Mouse (Mus musculus) hindbrain, postnatal 0 days (tissue): ENCODE results near the gene Asrgl1. TPM values are rescaled to one million over a fixed set of nuclear protein-coding genes. Genes with fewer than 3 reads are reported as not detected.

Experiments used
- ATAC-seq: fragments of 200-750 bp; cut with Nextera tagmentation; 2 replicates; pipeline ENCODE4 v1.8.0; 2017; ENCODE audit warnings: mild to moderate bottlenecking, moderate TSS enrichment, moderate library complexity
- DNase-seq: peaks from one replicate; pipeline ENCODE4 v3.0.0-alpha.2; 2015; ENCODE audit warnings: low spot score
- H3K27ac ChIP-seq: fragments of 300-500 bp; sonication (generic); 2 replicates; pipeline ENCODE4 v1.5.1; 2014; ENCODE audit warnings: mild to moderate bottlenecking
- H3K27me3 ChIP-seq: fragments of 300-500 bp; sonication (generic); 2 replicates; pipeline ENCODE4 v1.6.1; 2014; ENCODE audit warnings: low read length, mixed read lengths; ENCODE audit not compliant: insufficient read depth
- H3K36me3 ChIP-seq: fragments of 300-500 bp; sonication (generic); 2 replicates; pipeline ENCODE4 v1.6.1; 2014; ENCODE audit warnings: low read length, mixed read lengths; ENCODE audit not compliant: insufficient read depth
- H3K4me1 ChIP-seq: fragments of 300-500 bp; sonication (generic); 2 replicates; pipeline ENCODE4 v1.6.1; 2014; ENCODE audit warnings: antibody characterized with exemption, low read length, mixed read lengths; ENCODE audit not compliant: insufficient read depth
- H3K4me2 ChIP-seq: fragments of 300-500 bp; sonication (generic); 2 replicates; pipeline ENCODE4 v1.6.1; 2014; ENCODE audit warnings: low read depth, mild to moderate bottlenecking, low read length, moderate library complexity, mixed read lengths
- H3K4me3 ChIP-seq: fragments of 300-500 bp; sonication (generic); 2 replicates; pipeline ENCODE4 v1.5.1; 2014; ENCODE audit warnings: low read length
- H3K9ac ChIP-seq: fragments of 300-500 bp; sonication (generic); replicated peaks from 2 replicates; pipeline ENCODE4 v1.6.1; 2014; ENCODE audit warnings: mild to moderate bottlenecking, low read length, moderate library complexity, mixed read lengths
- H3K9me3 ChIP-seq: fragments of 300-500 bp; sonication (generic); 2 replicates; pipeline ENCODE4 v1.6.1; 2016; ENCODE audit warnings: low read length, mixed read lengths
- CTCF ChIP-seq: IDR thresholded peaks from 2 replicates; pipeline ENCODE4 v1.5.1; 2016; ENCODE audit warnings: antibody characterized with exemption, control low read depth, low read depth
- WGBS: fragments of 180-500 bp; shearing (Covaris S2); extraction: QIAGEN DNeasy Blood & Tissue Kit; methylation state at CpG from one replicate; pipeline ENCODE4 v1.1.7; 2014; 5-methylcytosine and 5-hydroxymethylcytosine counted together
- polyA plus RNA-seq: library from polyadenylated mRNA; unstranded; fragments of >200 nt; fragmentation: Nextera tagmentation; extraction: Ambion mirVana; gene quantifications from 2 replicates; pipeline ENCODE4 v1.2.1, GENCODE M21; 2015
- total RNA-seq: library from RNA; depleted of rRNA; stranded (reverse); fragments of >200 nt; gene quantifications from 2 replicates; pipeline ENCODE4 v1.2.3, GENCODE M21; 2014

Asrgl1 gene
- total and polyA plus RNA-seq, 2 experiments from 2014 or later, result 30.8 to 50.0 TPM

DNA sequence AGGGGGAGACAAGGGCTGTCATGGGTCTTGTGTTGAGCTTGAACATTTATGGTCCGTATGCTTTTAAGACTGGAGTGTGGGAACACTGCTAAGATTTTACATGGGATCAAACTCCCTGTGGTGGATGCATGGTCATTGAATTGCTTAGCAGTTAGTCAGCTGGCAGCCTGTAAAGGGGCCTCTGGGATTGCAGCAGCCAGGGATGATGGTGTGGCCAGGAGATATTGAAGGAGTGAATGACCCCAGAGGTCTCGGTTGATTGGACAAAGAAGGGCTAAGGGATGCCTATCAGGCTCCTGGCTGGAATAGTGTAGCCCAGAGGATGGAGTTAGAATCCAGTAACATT, 52.5 kb downstream of the Asrgl1 start:
- H3K4me3 ChIP-seq, result no peak overlapping the region
- H3K4me1 ChIP-seq, result no peaks in the 10 kb centered on the region
- no peak for TF ChIP-seq CTCF
- no peaks in the 10 kb centered on the region for H3K27me3 ChIP-seq
- no peak for DNase-seq
- H3K36me3 ChIP-seq, result no peaks in the 10 kb centered on the region
- ATAC-seq, result 0 out of 2 replicates have a peak, but pooled peaks have one; percentile 25
- H3K27ac ChIP-seq, result no peak overlapping the region
- H3K9ac ChIP-seq, result no peak overlapping the region
- H3K4me2 ChIP-seq, result peak overlapping the region; percentile 19; the same call in 1 of the 2 replicates
- H3K9me3 ChIP-seq, result no peaks in the 10 kb centered on the region
- WGBS, result 87% methylated on average over 2 of the region's 2 CpGs

DNA sequence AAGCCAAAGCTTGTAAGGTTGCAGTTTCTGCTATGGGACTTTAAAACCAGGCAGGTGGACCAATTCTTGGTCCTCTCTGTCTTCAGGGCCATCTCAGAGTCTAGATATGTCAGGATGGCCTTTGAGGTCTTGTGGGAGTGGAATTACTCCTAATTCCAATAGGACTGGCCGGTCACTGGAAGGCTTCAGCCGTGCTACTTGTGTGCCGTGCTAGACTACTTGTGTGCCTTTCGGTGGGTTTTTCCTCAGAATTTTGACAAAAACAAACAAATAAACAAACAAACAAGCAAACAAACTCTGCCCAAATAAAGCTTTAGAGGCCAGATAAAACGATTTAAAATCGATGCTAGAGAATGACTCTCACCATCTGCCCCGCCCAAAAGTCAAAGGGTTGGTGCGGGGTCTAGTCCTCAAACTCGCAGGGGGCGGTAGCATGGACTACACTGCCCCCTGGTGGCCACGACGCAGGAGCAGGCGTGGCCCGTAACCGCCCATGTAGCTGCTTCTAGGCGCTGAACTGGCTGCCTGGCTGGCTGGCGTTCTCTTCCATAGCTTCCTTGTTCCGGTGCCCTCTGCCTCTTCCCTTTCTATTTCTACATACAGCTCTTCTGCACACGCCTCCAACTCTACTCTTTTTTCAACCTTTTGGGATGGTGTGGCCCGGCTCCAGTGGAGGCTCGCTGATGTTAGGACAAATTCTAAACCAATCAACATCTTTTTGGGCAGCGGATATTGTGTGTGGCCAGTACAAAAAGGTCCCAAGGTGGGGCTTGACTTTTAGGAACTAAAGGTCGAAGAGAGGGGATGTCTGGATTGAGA, 53.0 kb downstream of the Asrgl1 start:
- H3K36me3 ChIP-seq, result no peaks in the 10 kb centered on the region
- DNase-seq, result peak; percentile 90
- no peak overlapping the region for H3K27ac ChIP-seq
- H3K4me1 ChIP-seq, result no peaks in the 10 kb centered on the region
- no peak overlapping the region for H3K9ac ChIP-seq
- H3K4me3 ChIP-seq, result no peak overlapping the region
- H3K9me3 ChIP-seq, result no peaks in the 10 kb centered on the region
- peak; percentile 95 for ATAC-seq
- H3K4me2 ChIP-seq, result peak overlapping the region; percentile 19; the same call in 1 of the 2 replicates
- 18% methylated on average over 23 of the region's 23 CpGs for WGBS
- H3K27me3 ChIP-seq, result no peaks in the 10 kb centered on the region
- TF ChIP-seq CTCF, result peak; percentile 97

DNA sequence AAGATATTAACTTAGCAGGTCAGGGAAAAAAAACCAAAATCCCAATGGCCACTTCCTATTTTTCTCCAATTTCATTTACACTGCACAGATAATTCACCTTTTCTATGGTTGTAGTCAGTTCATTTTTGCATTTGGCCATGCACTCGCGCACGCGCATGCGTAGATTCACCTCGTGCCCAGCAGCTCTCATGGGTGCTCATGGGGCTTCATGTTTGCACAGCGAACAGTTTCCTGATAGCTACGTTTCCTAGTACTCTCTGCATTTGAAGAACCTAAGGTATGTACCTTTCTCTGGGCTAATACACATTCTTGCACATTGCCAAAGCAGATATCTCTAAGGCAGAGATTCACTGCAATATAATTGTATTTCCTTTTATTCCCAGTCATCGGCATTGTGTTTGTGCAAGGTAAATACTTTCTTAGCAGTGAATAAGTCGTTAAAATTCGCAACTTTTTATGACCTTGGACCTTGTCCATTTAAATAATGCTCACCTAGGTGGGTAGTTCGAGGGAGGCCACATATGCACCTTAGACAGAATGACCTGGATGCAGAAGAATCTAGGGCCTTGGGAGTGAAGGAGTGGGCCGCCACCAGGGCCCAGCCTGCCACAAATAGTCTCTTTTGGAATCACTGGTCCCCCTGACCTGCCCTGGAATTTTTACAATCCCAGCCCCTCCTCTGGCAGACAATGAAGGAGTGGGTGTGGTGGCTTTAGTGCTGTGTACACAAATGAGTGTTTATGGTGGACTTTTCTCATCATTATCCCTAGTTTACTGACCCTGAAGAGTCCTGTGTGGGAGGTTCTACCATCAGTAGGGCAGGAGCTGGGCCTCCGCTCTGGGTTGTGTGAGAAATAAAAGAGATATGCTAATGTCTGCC, 53.9 kb downstream of the Asrgl1 start:
- TF ChIP-seq CTCF, result no peak
- Histone ChIP-seq H3K4me3 (no peak overlapping the region), H3K27me3 (no peaks in the 10 kb centered on the region), H3K9me3 (no peaks in the 10 kb centered on the region), H3K4me2 (no peak overlapping the region), H3K9ac (no peak overlapping the region), H3K4me1 (no peaks in the 10 kb centered on the region), H3K36me3 (no peaks in the 10 kb centered on the region), H3K27ac (no peak overlapping the region)
- ATAC-seq, result 0 out of 2 replicates have a peak, but pooled peaks have one; percentile 24
- DNase-seq, result no peak
- WGBS, result 85% methylated on average over 14 of the region's 14 CpGs

DNA sequence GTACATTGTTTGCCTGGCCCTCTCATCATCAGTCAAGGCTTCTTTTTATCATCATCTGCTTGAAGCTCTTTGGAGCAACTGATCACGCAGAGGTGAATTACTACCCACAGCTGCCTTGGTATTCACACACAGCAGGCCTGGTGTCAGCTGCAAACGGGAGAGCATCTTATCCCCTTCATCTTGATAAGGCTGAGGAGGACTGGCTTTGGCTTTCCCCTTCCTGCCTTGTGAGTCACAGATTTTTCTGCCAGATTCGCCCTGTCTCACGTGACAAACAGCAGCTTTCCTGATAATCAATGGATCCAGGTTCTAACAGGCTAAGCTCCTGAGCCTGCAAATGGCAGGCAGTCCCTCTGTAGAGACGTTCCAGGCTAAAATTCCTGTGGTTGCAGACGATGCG, 55.5 kb downstream of the Asrgl1 start:
- ATAC-seq (no peak), DNase-seq (no peak)
- Histone ChIP-seq H3K36me3 (no peaks in the 10 kb centered on the region), H3K9me3 (no peaks in the 10 kb centered on the region), H3K9ac (no peak overlapping the region), H3K4me1 (no peaks in the 10 kb centered on the region), H3K4me3 (no peak overlapping the region), H3K27me3 (no peaks in the 10 kb centered on the region), H3K4me2 (no peak overlapping the region), H3K27ac (no peak overlapping the region)
- 49% methylated on average over 7 of the region's 7 CpGs for WGBS
- no peak for TF ChIP-seq CTCF

DNA sequence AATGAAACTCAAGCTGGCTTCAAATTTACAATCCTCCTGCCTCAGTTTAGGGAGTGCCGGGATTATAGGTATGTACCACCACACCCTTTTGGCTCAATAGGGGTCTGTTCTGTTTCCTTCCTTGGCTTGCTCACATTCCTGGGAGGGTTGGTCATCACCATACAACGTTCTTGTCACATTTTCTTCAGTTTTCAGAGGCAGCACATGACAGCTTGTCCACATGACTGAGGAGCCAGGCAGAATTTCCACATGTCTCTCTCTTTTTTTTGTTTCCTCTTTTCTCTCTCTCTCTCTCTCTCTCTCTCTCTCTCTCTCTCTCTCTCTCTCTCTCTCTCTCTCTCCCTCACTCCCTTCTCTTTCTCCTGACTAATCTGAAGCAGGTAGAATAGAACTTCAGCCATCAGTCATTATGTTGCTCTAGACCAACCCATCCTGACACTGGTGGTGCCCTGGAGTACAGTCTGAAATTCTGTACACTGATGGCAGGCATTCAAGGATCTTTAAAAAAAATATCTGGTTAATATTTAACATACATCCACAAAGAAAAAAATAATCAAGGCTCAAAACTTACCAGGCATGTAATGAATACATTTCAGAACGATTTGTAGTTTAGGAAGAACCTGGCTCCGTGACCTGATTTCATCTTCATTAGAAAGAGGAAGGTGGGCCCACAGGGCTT, 58.3 kb downstream of the Asrgl1 start:
- Histone ChIP-seq H3K4me2 (no peak overlapping the region), H3K27ac (no peak overlapping the region), H3K4me3 (no peak overlapping the region), H3K9ac (no peak overlapping the region), H3K4me1 (no peaks in the 10 kb centered on the region; the same call in 1 of the 2 replicates), H3K27me3 (no peaks in the 10 kb centered on the region), H3K36me3 (no peaks in the 10 kb centered on the region), H3K9me3 (no peaks in the 10 kb centered on the region)
- DNase-seq (no peak), ATAC-seq (no peak)
- 76% methylated on average over 4 of the region's 4 CpGs for WGBS
- TF ChIP-seq CTCF, result no peak

DNA sequence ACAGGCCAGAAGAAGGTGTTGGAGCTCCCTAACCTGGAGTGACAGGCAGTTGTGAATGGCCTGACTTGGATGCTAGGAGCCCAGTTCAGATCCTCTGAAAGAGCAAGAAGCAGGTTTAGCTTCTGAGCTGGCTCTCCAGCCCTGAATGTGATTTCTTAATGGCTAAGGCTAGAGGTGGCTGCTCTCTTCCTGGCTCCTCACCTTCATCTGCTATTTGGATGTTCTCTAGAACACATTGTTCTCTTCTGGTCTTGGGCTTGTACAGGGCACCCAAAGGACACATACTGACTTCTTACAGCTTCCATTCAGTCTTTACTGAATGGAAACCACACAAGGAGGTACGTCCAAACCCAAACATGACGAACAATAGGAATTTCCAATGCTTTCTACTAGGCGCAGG, 59.4 kb downstream of the Asrgl1 start:
- H3K27ac ChIP-seq, result no peak overlapping the region
- H3K4me1 ChIP-seq, result no peaks in the 10 kb centered on the region; the same call in 1 of the 2 replicates
- no peaks in the 10 kb centered on the region for H3K27me3 ChIP-seq
- no peak overlapping the region for H3K9ac ChIP-seq
- 92% methylated on average over 3 of the region's 3 CpGs for WGBS
- DNase-seq (no peak), ATAC-seq (no peak)
- H3K9me3 ChIP-seq, result no peaks in the 10 kb centered on the region
- H3K4me3 ChIP-seq, result no peak overlapping the region
- TF ChIP-seq CTCF, result no peak
- no peaks in the 10 kb centered on the region for H3K36me3 ChIP-seq
- H3K4me2 ChIP-seq, result no peak overlapping the region
